Mouse (Mus musculus) megakaryocyte, adult 5-6 weeks (primary cell): ENCODE results near the gene Olfr1167. TPM values are rescaled to one million over a fixed set of nuclear protein-coding genes. Genes with fewer than 3 reads are reported as not detected.
"Not testable (repeated sequence)": the region's sequence is repeated elsewhere in the genome, so short reads cannot be mapped to it uniquely, and the experiment has no call there.

Experiments used
- ATAC-seq: 2 replicates; pipeline ENCODE4 v1.8.0; 2016; ENCODE audit warnings: mild to moderate bottlenecking, inconsistent platforms; ENCODE audit not compliant: poor library complexity, severe bottlenecking
- total RNA-seq, 2 experiments: library from RNA; stranded (forward) in 1 of 2; stranded (reverse) in 1 of 2; fragments of 153-499, 151-499 nt in 1 of 2; fragments of 221-1000, 200-1000 nt in 1 of 2; gene quantifications; 2 replicates each; pipeline versions ENCODE4 v1.2.3 to v1.2.4; 2015 to 2017

Gene Olfr1167
- not detected in 2 replicates for total RNA-seq (2015)
- 0.04 TPM in 1 of 2 replicates, not detected in the other for total RNA-seq (2017)

GRCm38 (mm10) chr2:88155093-88155492 lies at the start of gene Olfr1167:
TSS of gene Olfr1167 (minus strand) at chr2:88155193.
- not testable (repeated sequence) for ATAC-seq

GRCm38 (mm10) chr2:88181580-88181979 lies 26.6 kb upstream of the Olfr1167 start, which contains the start of gene Olfr1168:
TSS of gene Olfr1168 (plus strand) at chr2:88181880.
- ATAC-seq, result no peak

- no peak for ATAC-seq
Observed at GRCm38 (mm10) chr2:88128172-88128571, 26.8 kb downstream of the Olfr1167 start, which contains the start of gene Olfr1166. TSS of gene Olfr1166 (minus strand) at chr2:88128272.

Other genes starting within 250 kb of the Olfr1167 start
- gene Olfr1155, start 210.1 kb downstream of the Olfr1167 start, total RNA-seq (2015), result not detected in 2 replicates
- gene Olfr1155, start 210.1 kb downstream of the Olfr1167 start, total RNA-seq (2017), result not detected in 2 replicates
- not detected in 2 replicates for gene Olfr1156, start 202.1 kb downstream of the Olfr1167 start, total RNA-seq (2015)
- not detected in 2 replicates for gene Olfr1156, start 202.1 kb downstream of the Olfr1167 start, total RNA-seq (2017)
- not detected in 2 replicates for gene Olfr1157, start 186.9 kb downstream of the Olfr1167 start, total RNA-seq (2015)
- not detected in 2 replicates for gene Olfr1157, start 186.9 kb downstream of the Olfr1167 start, total RNA-seq (2017)
- gene Olfr74, start 180.5 kb downstream of the Olfr1167 start, total RNA-seq (2015), result not detected in 2 replicates
- gene Olfr74, start 180.5 kb downstream of the Olfr1167 start, total RNA-seq (2017), result not detected in 2 replicates
- gene Olfr1158, start 165.1 kb downstream of the Olfr1167 start, total RNA-seq (2015), result not detected in 2 replicates
- gene Olfr1158, start 165.1 kb downstream of the Olfr1167 start, total RNA-seq (2017), result not detected in 2 replicates
- gene Olfr1160, start 146.9 kb downstream of the Olfr1167 start, total RNA-seq (2015), result not detected in 2 replicates
- not detected in 2 replicates for gene Olfr1160, start 146.9 kb downstream of the Olfr1167 start, total RNA-seq (2017)
- gene Olfr1161, start 132.4 kb downstream of the Olfr1167 start, total RNA-seq (2015), result not detected in 2 replicates
- not detected in 2 replicates for gene Olfr1161, start 132.4 kb downstream of the Olfr1167 start, total RNA-seq (2017)
- not detected in 2 replicates for gene Olfr73, start 117.5 kb downstream of the Olfr1167 start, total RNA-seq (2015)
- gene Olfr73, start 117.5 kb downstream of the Olfr1167 start, total RNA-seq (2017), result not detected in 2 replicates
- gene Olfr1162, start 104.1 kb downstream of the Olfr1167 start, total RNA-seq (2015), result not detected in 2 replicates
- not detected in 2 replicates for gene Olfr1162, start 104.1 kb downstream of the Olfr1167 start, total RNA-seq (2017)
- not detected in 2 replicates for gene Olfr1163, start 83.4 kb downstream of the Olfr1167 start, total RNA-seq (2015)
- gene Olfr1163, start 83.4 kb downstream of the Olfr1167 start, total RNA-seq (2017), result not detected in 2 replicates
- not detected in 2 replicates for gene Olfr1164, start 61.2 kb downstream of the Olfr1167 start, total RNA-seq (2015)
- not detected in 2 replicates for gene Olfr1164, start 61.2 kb downstream of the Olfr1167 start, total RNA-seq (2017)
- not detected in 2 replicates for gene Olfr1166, start 26.9 kb downstream of the Olfr1167 start, total RNA-seq (2015)
- gene Olfr1166, start 26.9 kb downstream of the Olfr1167 start, total RNA-seq (2017), result not detected in 2 replicates
- not detected in 2 replicates for gene Olfr1168, start 26.7 kb upstream of the Olfr1167 start, total RNA-seq (2015)
- not detected in 2 replicates for gene Olfr1168, start 26.7 kb upstream of the Olfr1167 start, total RNA-seq (2017)
- not detected in 2 replicates for gene Olfr1170, start 73.1 kb upstream of the Olfr1167 start, total RNA-seq (2015)
- not detected in 2 replicates for gene Olfr1170, start 73.1 kb upstream of the Olfr1167 start, total RNA-seq (2017)
- gene Olfr1173, start 124.7 kb upstream of the Olfr1167 start, total RNA-seq (2015), result not detected in 2 replicates
- 0.04 TPM in 1 of 2 replicates, not detected in the other for gene Olfr1173, start 124.7 kb upstream of the Olfr1167 start, total RNA-seq (2017)
- not detected in 2 replicates for gene Olfr1174-ps, start 159.9 kb upstream of the Olfr1167 start, total RNA-seq (2015)
- not detected in 2 replicates for gene Olfr1174-ps, start 159.9 kb upstream of the Olfr1167 start, total RNA-seq (2017)
- gene Olfr1175-ps, start 172.0 kb upstream of the Olfr1167 start, total RNA-seq (2015), result not detected in 2 replicates
- not detected in 2 replicates for gene Olfr1175-ps, start 172.0 kb upstream of the Olfr1167 start, total RNA-seq (2017)
- not detected in 2 replicates for gene Olfr1176, start 181.5 kb upstream of the Olfr1167 start, total RNA-seq (2015)
- gene Olfr1176, start 181.5 kb upstream of the Olfr1167 start, total RNA-seq (2017), result not detected in 2 replicates
- not detected in 2 replicates for gene Olfr1177-ps, start 191.3 kb upstream of the Olfr1167 start, total RNA-seq (2015)
- gene Olfr1177-ps, start 191.3 kb upstream of the Olfr1167 start, total RNA-seq (2017), result not detected in 2 replicates
- gene Olfr1178, start 231.9 kb upstream of the Olfr1167 start, total RNA-seq (2015), result not detected in 2 replicates
- gene Olfr1178, start 231.9 kb upstream of the Olfr1167 start, total RNA-seq (2017), result not detected in 2 replicates